Mouse (Mus musculus): ENCODE measurements at regions not wholly inside any gene's neighbourhood (a gene's known extent, or its start where the extent isn't known, plus 50 kb on each side); places are given as distances from the start of the nearest gene placed in this dataset.

GRCm38 (mm10) chr13:72852896-72853295 lies 224.3 kb downstream of the Irx2 start:
- no peak for ATAC-seq (replicated peaks in 1 of 2; ENCODE audit: insufficient read depth in 1 of 2, low FRiP score in 2 of 2, low TSS enrichment in 1 of 2, low read depth in 1 of 2, poor library complexity in 2 of 2, severe bottlenecking in 2 of 2)

- ATAC-seq (replicated peaks in 1 of 2; ENCODE audit: insufficient read depth in 1 of 2, low FRiP score in 2 of 2, low TSS enrichment in 1 of 2, low read depth in 1 of 2, poor library complexity in 2 of 2, severe bottlenecking in 2 of 2): no peak
These were observed 247.3 kb downstream of the Irx2 start for GRCm38 (mm10) chr13:72875921-72876320.

GRCm38 (mm10) chr13:72894982-72895381 lies 266.4 kb downstream of the Irx2 start:
- ATAC-seq (replicated peaks in 1 of 2; ENCODE audit: insufficient read depth in 1 of 2, low FRiP score in 2 of 2, low TSS enrichment in 1 of 2, low read depth in 1 of 2, poor library complexity in 2 of 2, severe bottlenecking in 2 of 2): no peak

GRCm38 (mm10) chr13:72902576-72902975 lies 274.0 kb downstream of the Irx2 start:
- ATAC-seq (replicated peaks in 1 of 2; ENCODE audit: insufficient read depth in 1 of 2, low FRiP score in 2 of 2, low TSS enrichment in 1 of 2, low read depth in 1 of 2, poor library complexity in 2 of 2, severe bottlenecking in 2 of 2): no peak

- no peak for ATAC-seq (replicated peaks in 1 of 2; ENCODE audit: insufficient read depth in 1 of 2, low FRiP score in 2 of 2, low TSS enrichment in 1 of 2, low read depth in 1 of 2, poor library complexity in 2 of 2, severe bottlenecking in 2 of 2)
These were observed 290.3 kb downstream of the Irx2 start for GRCm38 (mm10) chr13:72918895-72919294.

- ATAC-seq (replicated peaks in 1 of 2; ENCODE audit: insufficient read depth in 1 of 2, low FRiP score in 2 of 2, low TSS enrichment in 1 of 2, low read depth in 1 of 2, poor library complexity in 2 of 2, severe bottlenecking in 2 of 2): no peak
These were observed 291.7 kb downstream of the Irx2 start for GRCm38 (mm10) chr13:72920368-72920767.

GRCm38 (mm10) chr13:72924560-72925135 lies 296.0 kb downstream of the Irx2 start:
- no peak for ATAC-seq (replicated peaks in 1 of 2; ENCODE audit: insufficient read depth in 1 of 2, low FRiP score in 2 of 2, low TSS enrichment in 1 of 2, low read depth in 1 of 2, poor library complexity in 2 of 2, severe bottlenecking in 2 of 2)

- ATAC-seq (replicated peaks in 1 of 2; ENCODE audit: insufficient read depth in 1 of 2, low FRiP score in 2 of 2, low TSS enrichment in 1 of 2, low read depth in 1 of 2, poor library complexity in 2 of 2, severe bottlenecking in 2 of 2): no peak
These were observed 308.6 kb downstream of the Irx2 start for GRCm38 (mm10) chr13:72937246-72937645.

GRCm38 (mm10) chr13:72938156-72938874 lies 309.7 kb downstream of the Irx2 start:
- no peak for ATAC-seq (replicated peaks in 1 of 2; ENCODE audit: insufficient read depth in 1 of 2, low FRiP score in 2 of 2, low TSS enrichment in 1 of 2, low read depth in 1 of 2, poor library complexity in 2 of 2, severe bottlenecking in 2 of 2)

- no peak for ATAC-seq (replicated peaks in 1 of 2; ENCODE audit: insufficient read depth in 1 of 2, low FRiP score in 2 of 2, low TSS enrichment in 1 of 2, low read depth in 1 of 2, poor library complexity in 2 of 2, severe bottlenecking in 2 of 2)
These were observed 312.7 kb upstream of the Irx4 start for GRCm38 (mm10) chr13:72947374-72948165.

GRCm38 (mm10) chr13:72958616-72959518 lies 301.4 kb upstream of the Irx4 start:
- ATAC-seq (replicated peaks in 1 of 2; ENCODE audit: insufficient read depth in 1 of 2, low FRiP score in 2 of 2, low TSS enrichment in 1 of 2, low read depth in 1 of 2, poor library complexity in 2 of 2, severe bottlenecking in 2 of 2): no peak

- ATAC-seq (replicated peaks in 1 of 2; ENCODE audit: insufficient read depth in 1 of 2, low FRiP score in 2 of 2, low TSS enrichment in 1 of 2, low read depth in 1 of 2, poor library complexity in 2 of 2, severe bottlenecking in 2 of 2): no peak
These were observed 299.0 kb upstream of the Irx4 start for GRCm38 (mm10) chr13:72961291-72961690.

- ATAC-seq (replicated peaks in 1 of 2; ENCODE audit: insufficient read depth in 1 of 2, low FRiP score in 2 of 2, low TSS enrichment in 1 of 2, low read depth in 1 of 2, poor library complexity in 2 of 2, severe bottlenecking in 2 of 2): no peak
These were observed 288.1 kb upstream of the Irx4 start for GRCm38 (mm10) chr13:72972165-72972564.

GRCm38 (mm10) chr13:72972894-72973293 lies 287.4 kb upstream of the Irx4 start:
- no peak for ATAC-seq (replicated peaks in 1 of 2; ENCODE audit: insufficient read depth in 1 of 2, low FRiP score in 2 of 2, low TSS enrichment in 1 of 2, low read depth in 1 of 2, poor library complexity in 2 of 2, severe bottlenecking in 2 of 2)

- no peak for ATAC-seq (replicated peaks in 1 of 2; ENCODE audit: insufficient read depth in 1 of 2, low FRiP score in 2 of 2, low TSS enrichment in 1 of 2, low read depth in 1 of 2, poor library complexity in 2 of 2, severe bottlenecking in 2 of 2)
These were observed 283.1 kb upstream of the Irx4 start for GRCm38 (mm10) chr13:72977213-72977612.

GRCm38 (mm10) chr13:72977971-72978370 lies 282.3 kb upstream of the Irx4 start:
- no peak for ATAC-seq (replicated peaks in 1 of 2; ENCODE audit: insufficient read depth in 1 of 2, low FRiP score in 2 of 2, low TSS enrichment in 1 of 2, low read depth in 1 of 2, poor library complexity in 2 of 2, severe bottlenecking in 2 of 2)

GRCm38 (mm10) chr13:72978966-72979365 lies 281.3 kb upstream of the Irx4 start:
- no peak for ATAC-seq (replicated peaks in 1 of 2; ENCODE audit: insufficient read depth in 1 of 2, low FRiP score in 2 of 2, low TSS enrichment in 1 of 2, low read depth in 1 of 2, poor library complexity in 2 of 2, severe bottlenecking in 2 of 2)

All from hematopoietic stem cell, adult 5-6 weeks (primary cell).